Mouse (Mus musculus): Measurements from ENCODE around the gene Zkscan3. TPM values are rescaled to one million over a fixed set of nuclear protein-coding genes. Genes with fewer than 3 reads are reported as not detected.

The Zkscan3 gene
- polyA plus RNA-seq (2012; ENCODE audit: insufficient read depth, low replicate concordance), result 4.5 TPM in 1 of 2 replicates, not detected in the other

DNA sequence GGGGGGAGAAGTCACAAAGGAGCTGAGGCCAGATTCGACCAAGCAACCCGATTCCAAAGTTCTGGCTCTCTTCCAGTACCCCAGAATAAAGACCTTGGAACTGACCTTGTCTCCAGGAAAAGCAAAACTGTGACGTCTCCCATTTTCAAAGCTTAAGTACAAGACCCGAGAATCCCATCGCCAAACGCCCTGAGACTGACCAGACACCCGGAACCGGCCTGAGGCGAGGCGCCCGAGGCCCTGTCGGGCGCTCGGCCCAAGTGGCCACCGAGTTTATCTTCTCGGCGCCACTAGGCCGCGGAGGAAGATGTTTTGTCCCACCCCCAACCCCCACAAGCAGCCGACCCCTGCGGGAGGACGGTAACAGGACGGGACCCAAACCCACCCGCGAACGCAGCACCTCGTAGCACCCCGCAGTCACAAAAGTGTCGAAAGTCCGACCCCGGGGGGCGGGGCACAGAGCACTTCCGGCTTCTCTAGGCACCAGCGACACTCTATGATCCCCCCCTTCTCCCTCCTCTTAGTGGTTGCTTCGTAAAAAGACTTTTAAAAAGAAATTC lies at the start of gene Zkscan3:
Gene Zkscan3, minus strand, starts transcription at position 469 of the 560 bp plus-strand sequence.
- Histone ChIP-seq H3K36me3 (replicated peaks; ENCODE audit: low read length) (peaks cover 39% of the 10 kb centered on the region), H3K9me3 (no peaks in the 10 kb centered on the region), H3K4me3 (replicated peaks) (peak within 1 kb of the TSS; percentile 94), H3K4me1 (peaks cover 58% of the 10 kb centered on the region), H3K27me3 (replicated peaks) (no peaks in the 10 kb centered on the region)
- no peak; the same call in 1 of the 2 replicates for TF ChIP-seq FLI1 (IDR thresholded peaks at IDR 0.05; ENCODE audit: low read length)
- no peak for TF ChIP-seq GATA1 (IDR thresholded peaks at IDR 0.05; ENCODE audit: borderline replicate concordance, low read length)

DNA sequence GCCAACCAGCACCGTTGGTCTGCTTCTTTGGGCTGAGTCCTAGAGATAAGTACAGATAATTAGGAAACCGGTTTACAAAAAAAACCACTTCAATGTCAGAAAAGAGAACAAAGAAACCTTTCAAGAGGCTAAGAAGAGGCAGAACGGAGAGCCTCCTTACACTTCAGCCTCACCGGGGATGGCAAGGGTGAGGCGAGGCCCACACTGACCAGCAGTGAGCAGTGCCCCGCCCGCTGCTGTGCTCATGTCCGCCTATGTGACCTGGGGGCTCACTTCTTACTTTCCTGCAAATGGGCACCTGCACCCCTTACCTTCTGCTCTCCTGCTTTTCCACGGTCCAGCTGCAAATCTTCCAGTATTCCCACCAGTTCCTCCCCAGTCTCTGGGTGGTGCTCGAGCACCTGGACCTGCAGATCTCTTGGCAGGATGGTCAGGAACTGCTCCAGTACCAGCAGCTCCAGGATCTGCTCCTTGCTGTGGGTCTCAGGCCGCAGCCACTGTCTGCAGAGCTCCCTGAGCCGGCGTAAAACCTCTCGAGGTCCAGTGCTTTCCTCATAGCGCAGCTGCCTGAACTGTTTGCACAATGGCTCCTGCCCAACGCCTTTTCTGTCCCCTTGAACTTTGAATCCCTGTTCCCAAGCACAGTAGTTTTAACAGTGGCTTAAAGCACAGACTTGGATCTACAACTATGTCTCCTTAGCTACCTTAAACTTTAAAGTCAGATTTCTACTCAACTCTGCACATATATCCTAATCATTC lies 45.5 kb upstream of the Zkscan3 start:
- no peak overlapping the region for H3K4me3 ChIP-seq (replicated peaks)
- no peaks in the 10 kb centered on the region for H3K27me3 ChIP-seq (replicated peaks)
- peaks cover 71% of the 10 kb centered on the region for H3K36me3 ChIP-seq (replicated peaks; ENCODE audit: low read length)
- no peak for TF ChIP-seq FLI1 (IDR thresholded peaks at IDR 0.05; ENCODE audit: low read length)
- no peak for TF ChIP-seq GATA1 (IDR thresholded peaks at IDR 0.05; ENCODE audit: borderline replicate concordance, low read length)
- no peaks in the 10 kb centered on the region for H3K9me3 ChIP-seq
- H3K4me1 ChIP-seq, result peaks cover 26% of the 10 kb centered on the region

DNA sequence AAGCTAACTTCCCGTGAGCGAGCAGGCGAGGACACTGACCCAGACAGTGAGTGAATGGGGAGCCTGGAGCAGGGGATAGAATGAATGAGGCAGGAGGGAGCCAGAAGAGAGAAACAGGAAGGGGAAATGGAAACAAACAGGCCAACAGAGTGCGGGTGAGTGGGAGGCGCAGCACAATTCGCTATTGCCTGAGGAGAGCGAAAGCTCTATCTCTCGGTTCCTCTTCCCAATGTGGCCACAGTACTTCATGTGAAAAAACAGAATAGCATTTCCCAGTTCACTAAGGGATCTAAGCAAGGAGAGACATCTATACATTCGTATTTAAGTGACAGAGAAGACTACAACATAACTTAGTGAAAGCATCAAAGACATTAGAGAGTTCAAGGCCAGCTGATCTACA lies 44.2 kb upstream of the Zkscan3 start:
- Histone ChIP-seq H3K4me1 (peaks cover 14% of the 10 kb centered on the region), H3K36me3 (replicated peaks; ENCODE audit: low read length) (peaks cover 74% of the 10 kb centered on the region)
- TF ChIP-seq FLI1 (IDR thresholded peaks at IDR 0.05; ENCODE audit: low read length) (no peak), GATA1 (IDR thresholded peaks at IDR 0.05; ENCODE audit: borderline replicate concordance, low read length) (no peak)

DNA sequence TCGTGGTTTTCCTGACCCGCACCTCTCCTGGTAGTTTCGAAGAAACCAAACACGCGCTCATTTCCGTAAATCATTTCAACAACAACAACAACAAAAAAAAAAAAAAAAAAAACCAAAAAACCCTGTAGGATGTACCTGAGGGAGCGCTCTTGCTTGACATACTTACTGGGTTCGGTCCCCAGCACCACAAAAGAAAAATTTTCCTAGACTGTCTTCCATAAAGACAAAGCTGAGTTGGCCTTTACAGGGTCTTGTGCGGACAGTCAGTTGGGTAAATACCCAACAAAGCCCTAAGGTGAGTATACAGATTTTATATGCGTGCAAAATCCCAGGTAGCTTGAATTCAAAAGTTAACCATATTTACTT lies 38.6 kb upstream of the Zkscan3 start:
- Histone ChIP-seq H3K4me3 (replicated peaks) (peak overlapping the region; percentile 93), H3K36me3 (replicated peaks; ENCODE audit: low read length) (peaks cover 35% of the 10 kb centered on the region), H3K4me1 (peaks cover 23% of the 10 kb centered on the region), H3K27me3 (replicated peaks) (no peaks in the 10 kb centered on the region), H3K9me3 (no peaks in the 10 kb centered on the region)
- TF ChIP-seq GATA1 (IDR thresholded peaks at IDR 0.05; ENCODE audit: borderline replicate concordance, low read length) (no peak), FLI1 (IDR thresholded peaks at IDR 0.05; ENCODE audit: low read length) (no peak)

More for the DNA sequence above, 44.2 kb upstream of the Zkscan3 start:
- no peak overlapping the region for H3K4me3 ChIP-seq (replicated peaks)
- no peaks in the 10 kb centered on the region for H3K27me3 ChIP-seq (replicated peaks)
- no peaks in the 10 kb centered on the region for H3K9me3 ChIP-seq

DNA sequence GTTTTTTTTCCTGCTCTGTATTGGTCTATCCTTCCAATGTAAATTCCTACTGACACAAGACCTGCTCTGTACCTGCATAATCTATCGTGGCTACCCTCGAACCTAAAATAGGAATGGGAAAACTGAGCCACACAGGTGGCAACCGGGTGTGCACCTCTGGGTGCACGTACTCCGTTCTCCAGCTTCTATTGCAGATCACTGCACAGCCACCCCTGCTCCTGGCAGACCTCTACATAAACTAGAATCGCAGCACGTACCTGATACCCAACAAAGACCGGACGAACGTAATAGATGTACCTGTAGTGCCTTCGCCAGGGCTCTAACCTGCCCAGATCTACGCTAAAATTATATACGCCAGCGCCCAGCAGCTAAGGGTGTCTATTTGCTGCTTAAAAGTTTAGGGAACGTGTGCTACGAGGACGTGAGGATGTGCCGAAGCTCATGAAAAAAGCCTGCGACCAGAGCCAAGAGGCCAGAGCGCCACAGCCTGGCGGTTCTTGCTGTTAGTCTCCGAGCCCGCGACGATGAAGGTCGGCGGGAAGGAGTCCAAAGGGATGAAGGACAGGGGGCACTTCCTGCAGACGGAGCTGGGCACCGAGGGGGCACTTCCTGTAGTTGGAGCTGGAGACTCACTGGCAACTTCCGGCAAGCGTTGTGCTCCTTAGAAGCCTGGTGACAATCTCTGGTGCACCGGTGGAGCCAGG lies 38.1 kb upstream of the Zkscan3 start, which contains the start of gene Pgbd1:
Gene Pgbd1, minus strand, starts transcription at position 556 of the 704 bp plus-strand sequence.
- Histone ChIP-seq H3K9me3 (no peaks in the 10 kb centered on the region), H3K27me3 (replicated peaks) (no peaks in the 10 kb centered on the region), H3K4me1 (peaks cover 28% of the 10 kb centered on the region), H3K4me3 (replicated peaks) (peak within 1 kb of the TSS; percentile 93), H3K36me3 (replicated peaks; ENCODE audit: low read length) (peaks cover 31% of the 10 kb centered on the region)
- no peak for TF ChIP-seq GATA1 (IDR thresholded peaks at IDR 0.05; ENCODE audit: borderline replicate concordance, low read length)
- no peak for TF ChIP-seq FLI1 (IDR thresholded peaks at IDR 0.05; ENCODE audit: low read length)

DNA sequence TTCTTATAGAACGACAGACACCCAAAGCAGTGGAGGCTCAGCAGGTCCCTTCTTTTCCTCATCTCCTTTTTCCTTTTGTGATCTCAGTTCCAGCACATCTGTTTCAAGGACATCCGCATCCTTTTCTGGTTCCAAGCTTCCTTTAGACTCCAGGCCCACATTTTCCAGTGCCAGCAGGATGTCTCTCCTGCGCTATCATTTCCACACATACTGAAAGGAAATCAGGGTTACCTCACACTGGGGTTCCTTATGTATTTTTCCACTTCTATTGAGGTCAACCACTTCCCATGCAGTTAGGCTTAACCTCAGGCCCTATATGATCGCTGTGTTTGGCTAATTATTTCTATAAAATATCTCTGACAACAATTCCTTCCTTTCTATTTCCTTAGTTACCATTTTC lies 32.9 kb upstream of the Zkscan3 start:
- no peak overlapping the region for H3K4me3 ChIP-seq (replicated peaks)
- H3K4me1 ChIP-seq, result peaks cover 45% of the 10 kb centered on the region
- H3K9me3 ChIP-seq, result no peaks in the 10 kb centered on the region
- no peaks in the 10 kb centered on the region for H3K27me3 ChIP-seq (replicated peaks)
- TF ChIP-seq FLI1 (IDR thresholded peaks at IDR 0.05; ENCODE audit: low read length) (no peak), GATA1 (IDR thresholded peaks at IDR 0.05; ENCODE audit: borderline replicate concordance, low read length) (no peak)
- H3K36me3 ChIP-seq (replicated peaks; ENCODE audit: low read length), result peaks cover 6% of the 10 kb centered on the region

DNA sequence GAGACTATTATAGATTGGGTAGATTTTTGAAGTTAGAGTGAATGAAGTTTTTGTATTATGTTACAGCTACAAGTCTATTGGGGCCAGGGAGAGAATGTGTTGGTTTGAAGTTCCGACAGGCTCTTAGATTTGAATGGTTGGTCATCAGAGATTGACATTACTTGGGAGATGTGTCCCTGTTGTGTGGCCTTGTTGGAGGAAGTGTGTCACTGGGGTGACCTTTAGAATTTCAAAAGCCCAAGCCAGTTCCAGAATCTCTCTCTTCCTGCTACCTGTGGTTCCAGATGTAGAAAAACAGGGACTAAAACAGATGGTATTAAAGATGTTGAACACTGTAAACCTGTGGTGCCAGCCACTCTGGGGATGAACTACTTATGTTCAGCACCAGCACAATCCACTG lies 25.1 kb upstream of the Zkscan3 start:
- Histone ChIP-seq H3K4me3 (replicated peaks) (no peak overlapping the region), H3K36me3 (replicated peaks; ENCODE audit: low read length) (no peaks in the 10 kb centered on the region), H3K27me3 (replicated peaks) (no peaks in the 10 kb centered on the region), H3K4me1 (peaks cover 50% of the 10 kb centered on the region), H3K9me3 (no peaks in the 10 kb centered on the region)
- no peak for TF ChIP-seq FLI1 (IDR thresholded peaks at IDR 0.05; ENCODE audit: low read length)
- no peak for TF ChIP-seq GATA1 (IDR thresholded peaks at IDR 0.05; ENCODE audit: borderline replicate concordance, low read length)

DNA sequence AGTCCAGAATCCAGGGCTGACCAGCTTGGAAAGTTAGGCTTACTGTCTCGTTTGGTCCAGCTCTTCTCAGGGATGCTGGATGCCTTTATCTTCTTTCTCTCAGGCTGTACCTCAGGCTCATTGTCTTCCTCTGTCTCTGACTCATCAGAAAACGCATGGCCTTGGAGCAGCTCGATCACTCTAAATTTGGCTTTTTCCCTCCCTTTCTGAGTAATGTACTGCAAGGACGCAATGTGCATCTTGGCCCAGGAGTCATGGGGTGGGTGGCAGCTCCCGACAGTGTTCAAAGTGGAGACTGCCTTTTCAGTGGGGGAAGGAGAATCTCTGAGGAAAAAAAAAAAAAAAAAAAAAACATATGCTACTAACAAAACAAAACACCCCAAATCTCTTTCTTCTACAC lies 20.7 kb upstream of the Zkscan3 start:
- H3K4me1 ChIP-seq, result peaks cover 53% of the 10 kb centered on the region
- no peaks in the 10 kb centered on the region for H3K27me3 ChIP-seq (replicated peaks)
- no peak for TF ChIP-seq GATA1 (IDR thresholded peaks at IDR 0.05; ENCODE audit: borderline replicate concordance, low read length)
- no peak for TF ChIP-seq FLI1 (IDR thresholded peaks at IDR 0.05; ENCODE audit: low read length)
- peak overlapping the region; percentile 18 for H3K4me3 ChIP-seq (replicated peaks)
- H3K9me3 ChIP-seq, result no peaks in the 10 kb centered on the region
- no peaks in the 10 kb centered on the region for H3K36me3 ChIP-seq (replicated peaks; ENCODE audit: low read length)

DNA sequence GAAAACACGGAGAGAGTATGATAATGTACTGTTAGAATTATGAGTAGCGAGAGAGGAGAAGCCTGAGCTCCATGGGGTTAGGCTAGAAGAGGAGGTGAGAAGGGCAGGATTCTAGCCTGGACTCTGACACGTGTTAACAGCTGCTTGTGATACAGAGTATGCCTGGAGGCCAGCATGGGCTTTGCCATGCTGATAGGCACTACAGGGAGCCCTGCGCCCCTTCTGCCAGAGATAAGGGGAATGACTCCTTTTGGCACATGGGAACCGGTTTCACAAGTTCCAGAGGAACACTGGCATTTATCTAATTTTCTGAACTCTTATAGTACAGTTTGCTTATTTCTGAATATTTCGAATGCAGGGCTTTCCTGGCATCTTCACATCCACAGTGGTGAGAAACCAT lies 16.3 kb upstream of the Zkscan3 start:
- TF ChIP-seq GATA1 (IDR thresholded peaks at IDR 0.05; ENCODE audit: borderline replicate concordance, low read length) (no peak), FLI1 (IDR thresholded peaks at IDR 0.05; ENCODE audit: low read length) (no peak)
- H3K4me1 ChIP-seq, result peaks cover 56% of the 10 kb centered on the region
- peak overlapping the region; percentile 35 for H3K4me3 ChIP-seq (replicated peaks)

More for the DNA sequence above, 16.3 kb upstream of the Zkscan3 start:
- Histone ChIP-seq H3K36me3 (replicated peaks; ENCODE audit: low read length) (no peaks in the 10 kb centered on the region), H3K9me3 (no peaks in the 10 kb centered on the region), H3K27me3 (replicated peaks) (no peaks in the 10 kb centered on the region)
